Comparison of ENCODE assay signal across 17 mouse cellular contexts in the genomic region with DNA sequence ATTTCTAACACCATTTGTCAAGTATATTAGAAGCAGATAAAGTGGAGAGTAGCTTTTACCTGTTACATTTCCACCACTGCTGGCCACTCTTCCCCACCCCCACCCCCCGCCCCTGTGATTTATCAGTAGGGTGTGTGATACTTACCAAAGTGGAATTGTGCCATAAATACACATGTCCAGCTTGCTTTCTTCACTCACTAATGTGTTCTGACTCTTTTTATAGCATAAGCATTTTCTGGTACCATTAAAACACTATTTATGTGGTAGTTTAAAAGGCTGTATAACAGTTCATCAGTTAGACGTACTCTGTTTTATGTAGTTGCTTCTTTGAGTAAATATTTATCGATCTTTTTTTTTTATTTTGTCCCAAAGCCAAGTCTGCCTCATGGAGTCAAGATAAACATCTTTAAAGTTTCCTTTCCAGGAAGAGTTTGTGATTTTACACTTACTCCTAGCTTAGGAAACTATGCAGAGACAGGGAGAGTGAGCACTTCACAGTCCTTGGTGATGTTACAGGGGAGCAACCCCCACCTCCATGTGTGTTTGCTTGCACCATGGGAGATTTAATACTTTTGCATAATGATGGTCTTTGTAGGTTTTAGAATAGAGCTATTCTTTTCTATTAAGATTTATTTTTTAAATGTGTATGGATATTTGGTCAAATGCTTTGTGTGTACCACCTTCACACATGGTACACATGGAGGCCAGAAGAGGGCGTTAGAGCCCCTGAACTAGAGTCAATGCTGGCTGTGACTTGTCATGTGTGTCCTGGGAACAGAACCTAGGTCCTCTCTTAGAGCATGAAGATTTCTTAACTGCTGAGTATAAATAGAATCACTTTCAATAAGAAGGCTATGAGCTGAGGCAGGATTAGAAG. TPM values are rescaled to one million over a fixed set of nuclear protein-coding genes. Genes with fewer than 3 reads are reported as not detected.
DNase-seq lines count a peak whose midpoint lies in the region; ATAC-seq and TF ChIP-seq lines count a peak whose summit lies in the region.
"Had no signal": no experiment of that assay in that cellular context is flagged by ENCODE, and none has a peak within 500 bp of the region (broad histone marks: within the 10 kb centered on the region; RNA-seq: fewer than 3 reads in every experiment).

No protein-coding gene starts in this region.

- H3K36me3 ChIP-seq in kidney, adult 2 months (ENCODE audit: control insufficient read depth, insufficient read depth, low read length), result no peaks in the 10 kb centered on the region
- peaks cover 37% of the 10 kb centered on the region for H3K36me3 ChIP-seq in lung, embryonic 15.5 days
- peaks cover 12% of the 10 kb centered on the region for H3K36me3 ChIP-seq in stomach, embryonic 15.5 days

- H3K4me3 ChIP-seq in kidney, adult 2 months (ENCODE audit: insufficient read depth, low read depth, low read length), result no peak overlapping the region
- no peak overlapping the region for H3K4me3 ChIP-seq in lung, embryonic 15.5 days
- H3K4me3 ChIP-seq in lung, adult 2 months (replicated peaks; ENCODE audit: extremely low read depth, low read depth, low read length), result no peak overlapping the region
- H3K4me3 ChIP-seq in stomach, embryonic 15.5 days (replicated peaks), result no peak overlapping the region
- H3K4me3 ChIP-seq in left cerebral cortex, adult 2 months, result no peak overlapping the region
- H3K4me3 ChIP-seq: embryonic facial prominence, embryonic 15.5 days; forebrain, embryonic 10.5 days; limb, embryonic 15.5 days; midbrain, embryonic 13.5 days had no signal

- H3K27ac ChIP-seq in kidney, adult 2 months (ENCODE audit: insufficient read depth, low read depth, low read length), result no peak overlapping the region
- peak overlapping the region; percentile 37 for H3K27ac ChIP-seq in lung, embryonic 15.5 days
- H3K27ac ChIP-seq in stomach, embryonic 15.5 days, result peak overlapping the region; percentile 36; the same call in 1 of the 2 replicates
- H3K27ac ChIP-seq in left cerebral cortex, adult 2 months, result no peak overlapping the region
- H3K27ac ChIP-seq: embryonic facial prominence, embryonic 15.5 days; forebrain, embryonic 10.5 days; hindbrain, postnatal 0 days; limb, embryonic 15.5 days; midbrain, embryonic 13.5 days had no signal

- WGBS in kidney, adult 2 months, result 35% methylated on average over 4 of the region's 4 CpGs
- 30% methylated on average over 4 of the region's 4 CpGs for WGBS in lung, embryonic 15.5 days
- 18% methylated on average over 4 of the region's 4 CpGs for WGBS in lung, adult 2 months
- 45% methylated on average over 4 of the region's 4 CpGs for WGBS in stomach, embryonic 15.5 days

- H3K27me3 ChIP-seq in kidney, adult 2 months (replicated peaks; ENCODE audit: control insufficient read depth, insufficient read depth, low read length), result no peaks in the 10 kb centered on the region
- no peaks in the 10 kb centered on the region for H3K27me3 ChIP-seq in lung, embryonic 15.5 days
- no peaks in the 10 kb centered on the region for H3K27me3 ChIP-seq in stomach, embryonic 15.5 days (replicated peaks)
- H3K27me3 ChIP-seq: embryonic facial prominence, embryonic 15.5 days; limb, embryonic 15.5 days; midbrain, embryonic 13.5 days had no signal

- no peaks in the 10 kb centered on the region for H3K9me3 ChIP-seq in lung, embryonic 15.5 days
- H3K9me3 ChIP-seq in stomach, embryonic 15.5 days, result no peaks in the 10 kb centered on the region
- H3K9me3 ChIP-seq: embryonic facial prominence, embryonic 15.5 days; forebrain, embryonic 10.5 days; limb, embryonic 15.5 days; midbrain, embryonic 13.5 days had no signal

- DNase-seq in heart, adult 11 months, result peak; percentile 61
- DNase-seq in heart, adult 8-10 months (ENCODE audit: low spot score), result no peak
- no peak for DNase-seq in kidney, adult 2 months
- DNase-seq in kidney, adult 18-20 months, result no peak
- no peak for DNase-seq in lung, adult 2 months
- DNase-seq in left cerebral cortex, adult 2 months (ENCODE audit: extremely low spot score in 1 of 2, low spot score in 2 of 2), result no peak
- DNase-seq: adrenal gland, adult 8-10 months; cerebellum, postnatal 14 days; embryo, embryonic 11 days; gastrocnemius, postnatal 14 days had no signal

- TF ChIP-seq CTCF in kidney, adult 2 months (conservative IDR thresholded peaks at IDR 0.05; ENCODE audit: insufficient read depth, insufficient read length, low read depth, low read length), result 0 out of 2 replicates have a peak, but pooled peaks have one; percentile 4
- no peak for TF ChIP-seq CTCF in lung, adult 2 months (IDR thresholded peaks at IDR 0.05; ENCODE audit: insufficient read depth, low read length)
- TF ChIP-seq CTCF in left cerebral cortex, adult 2 months (IDR thresholded peaks at IDR 0.05), result no peak

- no peak for TF ChIP-seq POLR2A in kidney, adult 2 months (IDR thresholded peaks at IDR 0.05; ENCODE audit: low read depth, low read length)
- TF ChIP-seq POLR2A in lung, adult 2 months (IDR thresholded peaks at IDR 0.05; ENCODE audit: borderline replicate concordance, extremely low read depth, low read depth, low read length), result no peak

- peaks cover 30% of the 10 kb centered on the region for H3K4me1 ChIP-seq in kidney, adult 2 months (ENCODE audit: control insufficient read depth, insufficient read depth, low read length)
- peaks cover 43% of the 10 kb centered on the region for H3K4me1 ChIP-seq in lung, embryonic 15.5 days
- H3K4me1 ChIP-seq in lung, adult 2 months (ENCODE audit: control insufficient read depth, insufficient read depth, low read length), result peaks cover 22% of the 10 kb centered on the region
- H3K4me1 ChIP-seq in stomach, embryonic 15.5 days, result peaks cover 16% of the 10 kb centered on the region; the same call in 1 of the 2 replicates
- H3K4me1 ChIP-seq: embryonic facial prominence, embryonic 15.5 days; forebrain, embryonic 10.5 days; limb, embryonic 15.5 days had no signal

- ATAC-seq in lung, embryonic 15.5 days (ENCODE audit: borderline replicate concordance, extremely low read depth, low FRiP score, low TSS enrichment), result peak; percentile 82; the same call in 1 of the 2 replicates
- peak; percentile 63; the same call in 1 of the 2 replicates for ATAC-seq in stomach, embryonic 15.5 days (ENCODE audit: insufficient read depth, low FRiP score, low read depth)
- ATAC-seq: hindbrain, postnatal 0 days; midbrain, embryonic 13.5 days had no signal

- H3K4me2 ChIP-seq in lung, embryonic 15.5 days, result no peak overlapping the region
- H3K4me2 ChIP-seq in stomach, embryonic 15.5 days, result no peak overlapping the region
- H3K4me2 ChIP-seq: embryonic facial prominence, embryonic 15.5 days; limb, embryonic 15.5 days; midbrain, embryonic 13.5 days had no signal

- H3K9ac ChIP-seq in lung, embryonic 15.5 days, result no peak overlapping the region
- no peak overlapping the region for H3K9ac ChIP-seq in stomach, embryonic 15.5 days
- H3K9ac ChIP-seq: embryonic facial prominence, embryonic 15.5 days; limb, embryonic 15.5 days; midbrain, embryonic 13.5 days had no signal

- intact Hi-C loops in left cerebral cortex, adult 2 months (cut with DNase I), result no loop called here

RNA-seq across cellular contexts. Expression of a gene that starts 23.1 kb away (rescaled TPM):
- 10 to 100 TPM; 29.5 to 36.0 (median 32.5) TPM for total RNA-seq in heart, adult 8-10 months (2022)
- polyA plus RNA-seq in kidney, adult 2 months (2012; rRNA removed), result 13.8 and 20.0 TPM in 2 replicates
- 53.6 and 53.9 TPM in 2 replicates for polyA plus RNA-seq in lung, embryonic 15.5 days (2015; fragmentation: Nextera tagmentation; extraction: Ambion mirVana)
- polyA plus RNA-seq in lung, adult 2 months (2012; rRNA removed), result 5.6 and 9.8 TPM in 2 replicates
- polyA plus RNA-seq in stomach, embryonic 15.5 days (2015; fragmentation: Nextera tagmentation; extraction: Ambion mirVana), result 52.3 and 56.5 TPM in 2 replicates
- total RNA-seq in left cerebral cortex, adult 2 months (2021), result 10 to 100 TPM; 62.2 to 62.3 TPM

RNA-seq across cellular contexts. Expression of a gene that starts 28.0 kb away (rescaled TPM):
- total RNA-seq in heart, adult 8-10 months (2022), result 10 to 100 TPM; 34.0 to 52.2 (median 36.9) TPM
- polyA plus RNA-seq in kidney, adult 2 months (2012; rRNA removed), result 56.9 and 58.7 TPM in 2 replicates
- polyA plus RNA-seq in lung, embryonic 15.5 days (2015; fragmentation: Nextera tagmentation; extraction: Ambion mirVana), result 56.8 and 59.8 TPM in 2 replicates
- polyA plus RNA-seq in lung, adult 2 months (2012; rRNA removed), result 42.0 and 73.5 TPM in 2 replicates
- 46.1 and 49.9 TPM in 2 replicates for polyA plus RNA-seq in stomach, embryonic 15.5 days (2015; fragmentation: Nextera tagmentation; extraction: Ambion mirVana)
- total RNA-seq in left cerebral cortex, adult 2 months (2021), result 1 to 10 TPM; 6.2 to 7.8 TPM

Comparison
In these comparisons a context has a peak if more than half of its experiments do, and no peak if none do; other contexts are left out.
1. H3K27ac ChIP-seq: peak in lung, embryonic 15.5 days (single experiment) and stomach, embryonic 15.5 days (single experiment); none in kidney, adult 2 months (single experiment) and left cerebral cortex, adult 2 months (single experiment).